12 mouse cellular contexts compared by ENCODE assay signal in the genomic region with DNA sequence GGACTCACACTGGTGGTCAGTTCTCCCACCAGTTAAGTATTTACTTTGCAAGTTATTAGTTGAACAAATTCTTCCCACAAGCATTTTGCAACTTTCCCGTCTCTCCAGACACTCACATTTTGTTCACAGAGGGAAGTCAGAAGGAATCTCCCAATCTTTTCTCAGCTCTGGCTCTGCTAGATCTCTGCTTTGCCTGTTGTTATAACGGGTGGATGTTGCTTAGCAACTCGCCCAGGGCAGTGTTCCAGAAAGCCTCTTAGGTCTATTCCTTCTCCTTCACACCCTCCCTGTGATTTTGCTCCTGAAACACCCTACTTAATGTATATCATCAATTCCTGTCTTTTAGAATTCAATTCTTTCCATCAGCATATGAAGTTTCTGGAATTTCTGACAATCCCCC. TPM values are rescaled to one million over a fixed set of nuclear protein-coding genes. Genes with fewer than 3 reads are reported as not detected.
DNase-seq lines count a peak whose midpoint lies in the region; ATAC-seq and TF ChIP-seq lines count a peak whose summit lies in the region.
"Had no signal": no experiment of that assay in that cellular context is flagged by ENCODE, and none has a peak within 500 bp of the region (broad histone marks: within the 10 kb centered on the region; RNA-seq: fewer than 3 reads in every experiment).

No protein-coding gene starts in this region.

- peaks cover 2% of the 10 kb centered on the region; the same call in 1 of the 2 replicates for H3K4me1 ChIP-seq in forebrain, postnatal 0 days (ENCODE audit: insufficient read depth)
- H3K4me1 ChIP-seq in forebrain, embryonic 13.5 days: no peaks in the 10 kb centered on the region
- H3K4me1 ChIP-seq: neural tube, embryonic 12.5 days had no signal

- H3K9me3 ChIP-seq in forebrain, postnatal 0 days (ENCODE audit: low read length): no peaks in the 10 kb centered on the region
- H3K9me3 ChIP-seq in forebrain, embryonic 13.5 days (replicated peaks): no peaks in the 10 kb centered on the region
- H3K9me3 ChIP-seq: heart, embryonic 12.5 days; neural tube, embryonic 12.5 days had no signal

- no peak for TF ChIP-seq CTCF in forebrain, postnatal 0 days (IDR thresholded peaks at IDR 0.05; ENCODE audit: low read depth)

- WGBS in forebrain, postnatal 0 days: 22% methylated on average over 3 of the region's 3 CpGs
- 38% methylated on average over 3 of the region's 3 CpGs for WGBS in forebrain, embryonic 13.5 days

- ATAC-seq in forebrain, postnatal 0 days: peak; percentile 76
- ATAC-seq in forebrain, embryonic 13.5 days: no peak

- H3K36me3 ChIP-seq in forebrain, postnatal 0 days (ENCODE audit: insufficient read depth): no peaks in the 10 kb centered on the region
- no peaks in the 10 kb centered on the region for H3K36me3 ChIP-seq in forebrain, embryonic 13.5 days (ENCODE audit: poor library complexity, severe bottlenecking)
- H3K36me3 ChIP-seq: heart, embryonic 12.5 days; neural tube, embryonic 12.5 days had no signal

- H3K9ac ChIP-seq in forebrain, postnatal 0 days: no peak overlapping the region
- H3K9ac ChIP-seq in forebrain, embryonic 13.5 days: no peak overlapping the region
- H3K9ac ChIP-seq: heart, embryonic 12.5 days; neural tube, embryonic 12.5 days had no signal

- no peak overlapping the region for H3K4me2 ChIP-seq in forebrain, postnatal 0 days (ENCODE audit: low read depth)
- no peak overlapping the region for H3K4me2 ChIP-seq in forebrain, embryonic 13.5 days
- H3K4me2 ChIP-seq: heart, embryonic 12.5 days; neural tube, embryonic 12.5 days had no signal

- intact Hi-C loops in left cerebral cortex, postnatal 36 days (cut with DNase I): no loop called here

- no peaks in the 10 kb centered on the region for H3K27me3 ChIP-seq in forebrain, postnatal 0 days (ENCODE audit: insufficient read depth, low read length)
- no peaks in the 10 kb centered on the region for H3K27me3 ChIP-seq in forebrain, embryonic 13.5 days
- H3K27me3 ChIP-seq: CH12.LX; heart, embryonic 12.5 days; neural tube, embryonic 12.5 days had no signal

- H3K27ac ChIP-seq in forebrain, postnatal 0 days (ENCODE audit: low read depth, low read length): no peak overlapping the region
- H3K27ac ChIP-seq in forebrain, embryonic 13.5 days: no peak overlapping the region
- H3K27ac ChIP-seq: neural tube, embryonic 12.5 days had no signal

- no peak overlapping the region for H3K4me3 ChIP-seq in forebrain, postnatal 0 days (ENCODE audit: low read depth, low read length)
- H3K4me3 ChIP-seq in forebrain, embryonic 13.5 days: no peak overlapping the region
- H3K4me3 ChIP-seq: heart, embryonic 12.5 days; neural tube, embryonic 12.5 days had no signal

- DNase-seq in forebrain, postnatal 0 days: peak; percentile 76
- peak; percentile 7 for DNase-seq in 3T3-L1 (ENCODE audit: low read depth, low spot score)
- DNase-seq in frontal cortex, postnatal 36 days (ENCODE audit: low spot score in 2 of 2): peak; percentile 71 to 86
- DNase-seq in left cerebral cortex, postnatal 36 days (ENCODE audit: low spot score in 2 of 2): peak; percentile 54 to 69
- DNase-seq in gastrocnemius, adult 8-10 months (ENCODE audit: low spot score in 2 of 2): no peak
- DNase-seq in adrenal gland, postnatal 25 days: no peak
- DNase-seq in adrenal gland, postnatal 4 days (ENCODE audit: low spot score in 2 of 2): no peak
- DNase-seq: kidney, adult 8-10 months had no signal

RNA-seq across cellular contexts. Expression of a gene that starts 28.9 kb away (rescaled TPM):
- total RNA-seq in forebrain, postnatal 0 days (2014; rRNA removed): 5.6 and 9.6 TPM in 2 replicates
- polyA plus RNA-seq in forebrain, postnatal 0 days (2015; fragmentation: Nextera tagmentation; extraction: Ambion mirVana): 1.2 and 2.5 TPM in 2 replicates
- polyA plus RNA-seq in forebrain, embryonic 13.5 days (2015; fragmentation: Nextera tagmentation; extraction: Ambion mirVana): 2.1 and 4.1 TPM in 2 replicates
- total RNA-seq in left cerebral cortex, postnatal 36 days (2021): 1 to 10 TPM; 2.9 to 4.3 TPM
- not detected for total RNA-seq in gastrocnemius, adult 8-10 months (2022)
- 1.9 and 5.3 TPM in 2 replicates for total RNA-seq in adrenal gland, postnatal 25 days (2021)
- total RNA-seq in adrenal gland, postnatal 4 days (2021): 1 to 10 TPM; 2.6 to 3.9 TPM
- total RNA-seq: CH12.LX had no signal

Comparison
In these comparisons a context has a peak if more than half of its experiments do, and no peak if none do; other contexts are left out.
1. DNase-seq: peak in forebrain, postnatal 0 days (single experiment), 3T3-L1 (single experiment), frontal cortex, postnatal 36 days (2 of 2) and left cerebral cortex, postnatal 36 days (2 of 2); none in gastrocnemius, adult 8-10 months (0 of 2), adrenal gland, postnatal 25 days (single experiment) and adrenal gland, postnatal 4 days (0 of 2).